Mouse (Mus musculus) testis, postnatal 14 days (tissue): ENCODE data around the gene Qsox2.

Source experiments
- DNase-seq: peaks from one replicate; pipeline ENCODE4 v3.0.0; 2021; ENCODE audit warnings: low spot score

The Qsox2 gene

DNA sequence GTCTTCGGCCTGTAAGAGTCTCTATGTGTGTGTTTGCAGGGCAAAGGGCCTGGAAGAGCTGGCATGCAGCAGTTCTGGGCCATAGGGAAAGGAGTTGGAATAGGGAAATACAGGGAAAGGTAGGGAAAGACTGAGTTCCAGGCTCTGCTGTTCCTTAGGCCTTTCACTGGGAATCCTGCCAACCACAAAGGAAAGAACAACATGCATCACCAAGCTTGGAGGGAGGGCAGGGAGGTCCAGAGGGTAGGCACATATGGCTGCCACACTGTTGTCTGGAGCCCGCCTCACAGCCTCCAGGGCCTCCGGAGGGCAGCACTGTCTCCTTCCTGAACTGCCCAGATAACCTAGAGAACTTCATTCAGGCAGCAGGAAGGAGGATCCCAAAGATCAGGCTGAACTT, 13.4 kb downstream of the Qsox2 start:
- DNase-seq, result no peak

DNA sequence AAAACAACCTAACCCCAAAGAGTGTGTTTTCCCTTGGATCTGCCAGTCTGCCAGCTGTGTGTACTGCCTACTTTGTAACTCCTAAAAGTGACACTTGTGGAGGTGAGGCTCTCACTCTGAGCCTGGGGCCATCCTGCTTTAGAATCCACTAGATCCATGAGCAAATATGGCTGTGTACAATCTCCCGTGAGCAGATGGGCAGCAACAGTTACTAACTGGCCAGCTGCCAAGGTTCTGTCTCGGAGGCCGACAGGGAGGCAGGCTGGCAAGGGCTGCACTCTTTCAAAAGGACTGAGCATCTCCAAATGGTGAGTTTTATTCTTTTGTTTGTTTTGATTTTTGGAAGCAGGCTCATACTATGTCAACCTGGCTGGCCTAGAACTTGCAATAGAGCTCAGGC, 22.8 kb downstream of the Qsox2 start:
- DNase-seq, result no peak

DNA sequence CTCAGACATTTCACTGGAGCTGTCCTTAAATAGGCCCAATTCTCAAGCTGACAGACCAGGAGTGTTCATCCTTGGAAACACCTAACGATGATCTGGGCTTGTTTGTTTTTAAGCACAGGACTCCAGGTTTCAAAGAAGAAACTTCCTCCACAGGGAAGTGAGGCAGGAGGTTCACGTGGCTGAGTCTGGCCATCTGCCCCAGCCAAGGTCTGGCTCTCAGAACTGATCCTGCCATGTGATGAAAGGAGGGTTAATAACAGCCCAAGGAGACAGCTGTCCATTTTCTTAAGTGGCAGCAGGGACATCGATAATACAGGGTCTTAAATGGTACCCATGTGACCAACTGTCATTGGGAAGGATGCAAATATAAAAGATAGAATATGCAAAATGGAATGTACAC, 27.8 kb downstream of the Qsox2 start:
- no peak for DNase-seq

DNA sequence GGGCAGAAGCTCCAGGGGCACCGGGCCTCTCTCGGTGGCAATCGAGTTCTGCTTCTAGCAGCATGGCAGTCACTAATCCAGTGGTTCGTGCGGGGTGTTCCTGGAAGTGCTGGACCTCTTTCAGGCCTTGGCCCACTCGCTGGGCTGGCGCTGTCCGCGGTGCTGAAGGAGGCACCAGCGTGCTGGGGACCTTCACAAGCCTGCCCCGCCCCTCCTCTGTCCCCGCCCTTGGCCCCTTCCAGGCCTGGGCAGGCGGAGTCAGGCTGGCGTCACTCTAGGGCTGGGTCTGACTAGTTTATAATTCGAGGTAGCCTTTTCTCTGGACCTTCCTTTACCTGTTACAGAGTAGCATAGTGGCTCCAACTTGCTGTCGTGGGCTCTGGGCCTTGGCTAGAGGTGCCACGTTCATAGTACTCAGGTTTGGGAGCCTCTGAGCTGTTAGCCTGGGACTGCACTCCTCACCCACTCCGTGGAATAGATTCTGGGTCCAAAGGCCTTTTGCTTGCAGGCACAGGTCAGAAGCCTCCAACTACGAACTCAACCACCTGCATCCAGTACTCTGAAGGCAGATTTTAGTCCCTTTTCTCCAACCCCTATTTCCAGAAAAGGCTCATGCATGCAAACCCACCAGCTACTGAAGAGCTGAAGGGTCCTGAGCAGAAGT, 29.1 kb downstream of the Qsox2 start, which contains the start of gene Lhx3:
TSS of gene Lhx3 (minus strand) at position 164 of the 664 bp plus-strand sequence.
- peak; percentile 80 for DNase-seq

DNA sequence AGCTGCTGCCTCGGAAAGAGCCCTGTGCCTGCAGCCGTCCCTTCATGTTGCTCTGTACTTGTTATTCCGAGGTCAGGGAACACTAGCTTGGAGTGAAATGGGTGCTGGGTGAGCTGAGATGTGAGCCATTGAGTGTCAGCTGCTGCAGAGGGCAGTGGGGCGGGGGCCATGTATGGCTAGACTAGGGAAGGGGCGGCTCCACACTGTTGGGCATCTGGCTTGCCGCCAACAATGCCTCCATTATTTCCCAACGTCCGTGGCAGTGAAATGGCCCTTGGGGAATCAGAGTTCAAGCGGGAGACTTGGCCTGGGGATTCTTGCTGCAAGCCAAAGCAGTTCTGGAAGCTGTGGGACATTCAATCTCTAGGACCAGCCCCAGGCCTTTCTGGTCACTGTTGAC, 29.8 kb downstream of the Qsox2 start:
- no peak for DNase-seq

DNA sequence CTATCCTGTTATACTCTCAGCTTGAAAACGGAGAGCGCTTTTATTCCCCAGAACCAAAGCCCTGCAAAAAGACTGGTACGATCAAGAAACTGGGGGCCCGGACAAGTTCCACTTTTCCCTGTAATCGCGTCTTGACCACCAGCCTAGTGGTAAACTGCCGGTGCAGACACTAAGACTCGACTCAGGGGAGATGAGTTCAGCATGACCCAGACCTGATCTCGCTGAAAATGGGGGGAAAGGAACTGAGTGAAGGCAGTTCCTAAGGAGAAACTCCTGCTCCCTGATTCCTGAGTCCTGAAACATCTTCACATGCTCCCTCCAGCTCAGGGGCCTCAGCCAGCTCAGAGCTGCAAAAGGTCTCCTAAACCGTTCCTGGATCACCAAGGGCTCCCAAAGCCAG, 31.6 kb downstream of the Qsox2 start:
- DNase-seq, result no peak

DNA sequence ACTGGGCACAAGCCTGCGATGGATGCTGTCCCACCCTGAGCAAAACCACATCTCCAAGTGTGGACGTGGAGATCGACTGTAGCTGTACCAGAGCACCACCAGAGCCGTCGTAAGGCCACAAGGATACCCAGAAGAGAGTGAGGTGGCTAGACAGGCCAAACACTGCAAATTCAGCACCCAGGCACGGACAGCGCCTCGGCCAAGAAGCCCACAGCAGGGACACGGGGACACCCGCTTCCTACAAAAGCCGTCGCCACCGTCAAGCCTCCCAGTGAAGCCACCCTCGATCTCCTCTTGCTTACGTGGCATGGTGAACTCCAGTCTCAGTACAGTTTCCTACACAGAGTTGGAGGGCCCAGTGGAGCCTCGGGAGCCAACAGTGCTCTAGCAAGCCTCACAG, 32.2 kb downstream of the Qsox2 start:
- DNase-seq, result peak; percentile 31

DNA sequence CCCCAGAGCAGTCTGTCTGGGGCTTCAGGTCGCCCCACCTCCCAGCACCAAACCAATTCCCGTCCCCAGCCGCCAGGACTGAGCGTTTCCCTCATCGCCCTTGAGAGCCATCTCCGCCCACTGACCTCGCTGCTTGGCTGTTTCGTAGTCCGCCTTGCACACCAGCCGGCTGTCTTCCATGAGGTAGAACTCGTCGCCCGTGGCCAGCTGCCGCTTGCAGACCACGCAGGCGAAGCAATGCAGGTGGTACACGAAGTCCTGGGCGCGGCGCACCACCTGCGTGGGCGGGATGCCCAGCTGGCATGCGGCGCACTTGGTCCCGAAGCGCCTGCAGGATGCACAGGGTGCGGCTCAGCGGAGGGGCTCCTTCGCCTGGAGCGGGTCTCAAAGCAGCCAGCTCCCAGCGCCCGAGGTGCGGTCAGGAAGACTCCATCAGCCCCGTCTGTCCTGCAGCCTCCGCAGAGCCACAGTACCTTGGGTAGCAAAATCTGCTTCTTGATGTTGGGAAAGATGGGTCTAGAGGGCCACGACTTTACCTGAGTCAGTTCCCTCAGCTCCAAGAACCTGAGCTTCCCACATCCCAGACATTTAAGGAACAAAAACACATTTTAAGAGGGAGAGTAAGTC, 34.4 kb downstream of the Qsox2 start:
- DNase-seq, result no peak

DNA sequence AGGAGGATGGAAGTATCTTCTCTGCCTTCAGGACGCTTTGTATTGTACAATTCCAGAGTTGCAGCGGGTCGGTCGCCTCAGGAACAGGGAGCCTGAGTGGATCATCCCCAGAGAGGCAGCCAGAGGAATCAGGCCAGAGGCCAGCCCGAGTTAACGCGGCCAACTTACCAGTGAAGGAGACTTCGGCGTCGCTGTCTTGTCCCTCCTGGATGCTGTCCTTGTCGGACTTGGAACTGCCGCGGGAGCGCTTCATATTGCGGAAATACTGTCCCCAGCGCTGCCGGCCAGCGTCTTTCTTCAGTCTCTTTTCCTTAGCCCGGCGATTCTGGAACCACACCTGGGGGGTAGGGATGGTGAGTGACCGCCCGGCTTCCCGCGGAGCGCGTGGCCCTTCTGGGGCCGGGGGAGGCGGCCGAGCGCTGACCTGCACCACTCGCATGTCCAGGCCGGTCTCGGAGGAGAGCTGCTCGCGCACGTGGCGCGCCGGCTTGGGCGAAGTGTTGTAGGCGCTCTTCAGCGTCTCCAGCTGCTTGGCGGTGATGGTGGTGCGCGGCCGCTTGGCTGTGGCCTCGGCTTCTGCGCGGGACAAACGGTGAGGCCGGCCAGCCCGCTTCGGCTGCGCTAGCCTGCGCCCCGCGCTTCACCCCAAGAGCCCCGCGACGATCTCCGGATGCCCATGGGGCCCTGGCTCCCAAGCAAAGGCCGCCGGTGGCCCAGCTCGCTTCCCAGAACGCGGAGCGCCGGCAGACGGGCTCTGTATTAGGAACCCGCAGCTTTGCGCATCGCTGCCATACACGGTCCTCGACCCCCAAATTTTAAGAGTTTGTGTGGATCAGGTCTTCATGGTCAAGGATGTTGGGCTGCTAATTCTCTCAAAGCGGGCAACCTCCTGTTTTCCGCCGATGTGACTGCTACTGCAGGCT, 35.1 kb downstream of the Qsox2 start:
- DNase-seq, result no peak

DNA sequence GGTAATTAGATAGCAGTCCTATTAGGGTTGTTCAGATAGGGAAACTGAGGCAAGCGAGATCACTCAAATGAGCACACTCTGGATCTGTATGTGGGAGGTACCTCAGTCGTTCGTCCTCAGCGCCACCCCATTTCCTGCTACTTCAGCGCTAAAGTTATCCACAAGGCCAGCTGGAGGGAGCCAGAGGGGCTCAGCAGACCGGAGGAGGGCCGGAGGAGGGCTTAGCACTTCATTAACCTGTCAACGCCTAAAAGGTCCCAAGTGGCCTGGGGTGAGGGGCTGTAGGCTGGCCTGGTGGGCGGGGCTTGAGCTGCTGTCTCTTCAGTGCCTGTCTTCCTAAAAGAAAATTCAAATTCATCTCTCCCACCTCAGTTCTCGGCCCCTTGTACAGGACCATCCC, 38.8 kb downstream of the Qsox2 start:
- DNase-seq, result no peak

DNA sequence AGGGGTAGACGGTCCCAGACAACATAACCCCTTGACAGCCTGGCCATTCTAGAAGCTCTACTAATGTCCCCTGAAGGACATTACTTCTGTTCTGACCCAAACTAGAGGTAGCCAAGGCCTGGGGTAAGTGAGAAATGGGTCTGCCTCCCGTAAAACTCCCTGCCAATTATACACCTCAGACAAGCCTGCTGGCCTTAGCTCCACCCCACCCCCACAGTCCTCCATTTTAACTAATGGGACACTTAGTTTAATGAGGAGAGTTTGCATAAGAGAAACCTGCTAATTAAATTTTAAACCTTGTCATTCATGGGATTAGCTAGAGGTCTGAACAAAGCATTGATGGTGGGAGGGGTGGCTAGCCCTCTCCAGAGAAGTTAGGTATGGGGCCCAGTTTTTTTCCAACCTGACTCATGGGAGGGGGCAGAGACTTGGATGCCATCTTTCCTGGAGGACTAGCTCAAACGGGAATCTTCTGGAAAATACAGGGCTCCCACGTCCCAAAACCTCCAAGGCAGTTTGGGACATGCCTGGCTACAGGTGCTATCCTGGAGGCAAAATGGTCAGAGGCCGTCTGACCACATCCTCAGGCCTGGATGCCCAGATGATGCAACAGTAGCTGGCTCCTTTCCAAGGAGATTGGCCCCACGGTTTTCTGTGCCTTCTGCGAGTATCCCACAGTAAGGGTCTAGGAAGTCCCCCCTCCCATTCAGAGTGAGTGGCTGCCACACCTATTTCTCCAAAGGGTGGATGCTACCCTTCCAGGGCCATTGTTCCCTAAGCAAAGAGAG, 42.6 kb downstream of the Qsox2 start:
- DNase-seq, result no peak

DNA sequence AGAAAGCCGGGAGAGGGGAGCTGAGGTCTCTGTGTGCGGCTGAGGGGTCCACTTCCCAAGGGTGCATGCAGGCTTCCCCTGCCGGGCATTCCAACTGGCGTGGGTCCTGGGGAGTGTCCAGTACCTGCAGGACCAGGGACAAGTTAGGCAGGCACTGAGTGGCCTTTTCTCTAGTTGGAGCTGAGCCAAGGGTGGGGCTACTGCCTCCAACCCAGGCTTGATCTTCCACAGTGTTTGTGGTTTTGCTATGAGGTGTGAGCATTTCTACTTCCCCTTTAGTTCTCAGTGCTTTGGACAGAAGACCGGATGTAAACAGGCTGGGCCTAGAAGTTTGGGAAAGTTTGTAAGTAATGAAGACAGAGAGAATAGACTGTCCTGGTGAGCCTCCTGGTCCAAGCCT, 48.8 kb downstream of the Qsox2 start:
- DNase-seq, result no peak

DNA sequence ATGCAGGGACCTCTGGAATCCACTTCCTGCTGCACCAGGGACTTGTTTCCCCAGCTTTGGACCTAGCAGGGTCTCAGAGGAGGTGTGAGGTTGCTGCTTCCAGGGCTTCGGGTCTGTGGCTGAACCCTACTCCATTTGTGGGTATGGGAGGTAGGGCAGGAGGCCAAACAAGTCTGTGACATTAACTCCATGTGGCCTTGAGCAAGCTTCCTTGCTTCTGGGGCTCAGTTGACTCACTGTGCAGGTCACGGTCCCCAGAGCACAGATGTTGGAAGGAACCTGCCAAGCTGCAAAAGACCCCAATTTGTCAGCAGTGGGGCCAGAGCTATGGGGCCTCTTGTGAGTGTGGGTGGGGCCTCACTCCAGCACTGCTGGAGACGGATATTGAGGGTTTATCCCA, 53.0 kb downstream of the Qsox2 start:
- no peak for DNase-seq

DNA sequence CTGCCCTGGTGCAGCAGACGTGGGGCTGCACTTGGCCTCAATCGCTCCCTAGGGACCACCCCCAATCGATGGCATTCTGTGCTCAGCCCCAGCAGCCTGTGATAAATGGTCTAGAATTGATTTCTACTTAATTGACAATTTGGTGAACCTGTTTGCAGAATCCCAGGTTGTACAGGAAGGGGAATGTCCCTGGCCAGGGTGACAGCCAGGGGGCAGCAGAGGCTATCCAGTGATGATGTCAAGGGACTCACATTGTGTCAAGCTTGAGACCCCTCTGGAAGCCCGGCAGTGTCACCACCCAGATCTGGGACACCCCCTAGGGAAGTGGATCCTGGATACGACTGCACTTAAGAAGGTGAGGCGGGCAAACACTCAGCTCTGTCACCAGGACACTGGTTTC, 54.7 kb downstream of the Qsox2 start:
- no peak for DNase-seq

DNA sequence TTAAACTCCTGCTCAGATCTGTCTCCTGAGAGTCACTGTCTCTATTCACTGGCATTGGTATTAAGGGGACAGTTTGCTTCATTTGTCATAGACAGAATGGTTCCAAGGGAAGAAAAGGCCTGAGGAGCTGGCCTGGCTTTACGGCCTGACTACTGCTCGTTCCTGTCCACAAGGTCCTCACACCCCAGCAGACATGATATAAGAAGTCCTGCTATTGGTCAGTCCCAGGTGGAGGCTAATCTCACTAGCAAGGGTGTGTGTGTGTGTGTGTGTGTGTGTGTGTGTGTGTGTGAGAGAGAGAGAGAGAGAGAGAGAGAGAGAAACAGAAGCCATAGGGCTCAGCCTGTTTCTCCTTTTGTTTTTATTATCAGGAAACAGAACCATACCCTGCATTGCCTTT, 60.1 kb downstream of the Qsox2 start:
- DNase-seq, result no peak

DNA sequence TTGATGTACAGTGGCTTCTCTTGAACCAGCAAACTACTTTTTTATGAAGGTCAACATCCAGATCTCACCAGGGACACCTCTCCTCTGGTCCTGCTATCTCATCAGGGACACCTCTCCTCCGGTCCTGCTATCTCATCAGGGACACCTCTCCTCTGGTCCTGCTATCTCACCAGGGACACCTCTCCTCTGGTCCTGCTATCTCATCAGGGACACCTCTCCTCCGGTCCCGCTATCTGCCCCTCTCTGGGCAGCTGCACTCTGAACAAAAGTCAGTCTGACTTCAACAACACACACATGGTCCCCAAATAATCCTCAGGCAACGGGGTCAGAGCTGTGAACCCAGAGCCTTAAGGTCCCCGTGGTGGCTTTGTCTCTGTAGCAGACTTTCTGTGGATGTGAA, 60.6 kb downstream of the Qsox2 start:
- no peak for DNase-seq

DNA sequence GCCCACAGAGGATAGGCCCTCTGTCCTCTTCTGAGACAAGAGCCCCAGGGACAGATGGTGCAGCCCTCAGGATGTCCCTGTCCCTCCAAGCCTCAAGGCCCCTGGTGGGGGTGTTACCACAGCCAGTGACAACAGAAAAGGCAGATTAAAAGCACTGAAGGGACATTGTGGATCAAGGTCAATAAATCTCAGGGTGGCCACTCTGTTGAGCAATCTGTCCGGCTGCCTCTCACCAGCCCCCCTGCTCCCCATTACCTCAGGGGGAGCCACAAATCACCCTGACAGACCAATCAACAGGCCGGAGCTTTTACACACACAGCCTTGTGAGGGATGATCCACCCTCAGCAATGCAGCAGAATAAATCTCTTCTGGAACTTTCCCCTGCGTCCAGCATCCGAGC, 62.1 kb downstream of the Qsox2 start:
- DNase-seq, result no peak

DNA sequence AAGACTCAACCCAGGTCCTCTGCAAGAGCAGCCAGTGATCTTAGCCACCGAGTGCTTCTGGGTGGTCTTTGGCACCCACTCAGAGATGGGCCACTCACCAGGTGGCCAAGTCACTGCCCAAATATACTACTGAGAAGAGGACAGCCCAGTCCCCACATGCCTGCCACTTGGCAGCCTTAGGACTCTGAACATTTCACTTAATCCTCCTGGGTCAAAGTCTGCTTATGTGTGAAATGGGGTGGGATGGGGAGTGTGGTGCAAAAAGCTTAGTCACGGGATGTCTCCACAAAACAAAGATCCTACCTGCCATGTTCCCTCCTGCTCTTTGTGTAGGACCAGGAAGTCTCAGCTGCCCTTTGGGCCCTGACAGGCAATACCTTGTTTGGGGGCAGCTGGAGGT, 65.2 kb downstream of the Qsox2 start:
- no peak for DNase-seq

DNA sequence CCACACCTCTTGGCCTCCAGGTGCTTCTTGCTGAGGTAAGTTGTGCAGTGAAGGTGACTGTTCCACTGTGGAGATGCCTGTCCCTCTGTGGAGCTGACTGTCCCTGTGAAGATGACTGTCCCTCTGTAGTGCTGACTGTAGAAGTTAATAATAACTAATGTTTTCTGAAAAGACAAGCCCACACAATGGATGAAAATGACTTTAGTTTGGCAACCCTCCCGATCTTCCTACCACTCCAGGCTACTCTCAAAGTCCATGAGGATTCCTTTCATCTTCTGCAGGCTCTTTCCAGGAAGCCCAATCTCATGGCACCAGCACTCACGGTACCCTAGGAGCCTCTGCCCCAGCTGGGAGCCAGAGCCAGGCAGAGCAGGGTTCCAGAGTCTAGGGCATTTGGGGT, 66.9 kb downstream of the Qsox2 start:
- no peak for DNase-seq

DNA sequence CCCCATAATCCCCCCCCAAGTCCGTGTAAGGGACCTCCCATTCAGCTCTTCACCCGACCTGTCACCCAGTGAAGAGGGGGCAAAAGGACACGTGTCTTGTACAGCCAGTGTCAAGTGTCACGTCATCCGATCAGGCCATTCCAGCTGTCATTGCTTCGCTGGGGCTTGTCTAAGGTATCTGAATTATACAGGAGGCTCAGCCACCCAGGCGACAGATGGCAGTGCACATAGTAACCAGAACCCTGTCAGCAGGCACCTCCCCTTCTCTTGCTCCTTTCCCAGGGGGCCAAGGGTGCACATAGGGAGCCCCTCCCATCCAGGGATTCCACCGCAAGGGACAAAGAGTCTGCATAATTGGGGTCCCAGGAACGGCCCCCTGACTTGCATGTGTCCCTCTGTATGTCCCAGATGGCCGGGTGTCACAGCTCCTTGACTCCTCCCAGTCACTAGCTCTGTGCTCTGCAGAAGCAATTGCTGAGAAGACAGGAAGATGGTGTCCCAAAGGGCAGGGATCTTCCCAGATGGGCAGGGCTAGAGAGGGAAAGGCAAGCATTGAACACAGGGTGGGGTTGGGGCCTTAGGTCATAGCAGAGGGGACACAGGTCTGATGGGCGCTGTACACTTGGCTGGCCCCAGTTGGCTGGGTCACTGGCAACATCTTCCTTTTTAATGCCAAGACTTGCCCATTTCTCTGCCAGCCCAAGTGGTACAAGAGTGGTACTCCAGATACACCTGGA, 68.3 kb downstream of the Qsox2 start:
- no peak for DNase-seq

DNA sequence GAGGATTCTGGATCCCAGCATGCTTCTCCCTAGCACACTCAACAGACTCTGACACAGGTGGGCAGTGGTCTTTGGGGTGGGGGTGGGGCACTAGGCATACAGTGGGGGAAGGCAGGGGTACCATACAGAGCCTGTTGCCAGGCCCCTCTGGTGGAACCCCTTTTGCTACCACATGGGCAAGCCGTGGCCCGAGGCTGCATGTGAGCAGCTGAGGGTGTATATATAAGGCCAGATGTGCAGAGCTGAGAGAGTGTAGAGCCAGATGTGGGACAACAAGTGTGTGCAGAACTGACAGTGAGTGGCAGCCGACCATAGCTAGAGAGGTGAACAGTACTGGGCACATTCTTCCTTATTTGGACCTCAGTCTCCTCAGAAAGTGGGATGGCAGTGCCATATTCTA, 70.4 kb downstream of the Qsox2 start:
- no peak for DNase-seq
